In genomic region chr17:8244124-8244523, GRCm38 (mm10) we compare ENCODE assay signal across 27 mouse cellular contexts. TPM values are rescaled to one million over a fixed set of nuclear protein-coding genes. Genes with fewer than 3 reads are reported as not detected.
A peak's percentile ranks its signal among the peaks of the same experiment; 100 is the strongest.
DNase-seq lines count a peak whose midpoint lies in the region; ATAC-seq lines count a peak whose summit lies in the region.
"Had no signal": no experiment of that assay in that cellular context is flagged by ENCODE, and none has a peak within 500 bp of the region (broad histone marks: within the 10 kb centered on the region; RNA-seq: fewer than 3 reads in every experiment).

No protein-coding gene starts in this region.

- H3K9me3 ChIP-seq in lung, embryonic 16.5 days (ENCODE audit: control insufficient read depth, low read length) = no peaks in the 10 kb centered on the region
- H3K9me3 ChIP-seq in stomach, embryonic 16.5 days (replicated peaks; ENCODE audit: control insufficient read depth, low read length) = no peaks in the 10 kb centered on the region
- H3K9me3 ChIP-seq in neural tube, embryonic 15.5 days (replicated peaks) = no peaks in the 10 kb centered on the region
- H3K9me3 ChIP-seq: embryonic facial prominence, embryonic 10.5 days; forebrain, embryonic 10.5 days; heart, embryonic 10.5 days; hindbrain, embryonic 12.5 days had no signal

- H3K4me3 ChIP-seq in lung, embryonic 16.5 days (ENCODE audit: low read length) = no peak overlapping the region
- no peak overlapping the region for H3K4me3 ChIP-seq in stomach, embryonic 16.5 days (replicated peaks; ENCODE audit: low read length)
- no peak overlapping the region for H3K4me3 ChIP-seq in neural tube, embryonic 15.5 days (replicated peaks)
- H3K4me3 ChIP-seq: embryonic facial prominence, embryonic 10.5 days; forebrain, embryonic 10.5 days; heart, embryonic 10.5 days; hindbrain, embryonic 12.5 days had no signal

- H3K27ac ChIP-seq in lung, embryonic 16.5 days (ENCODE audit: low read length) = no peak overlapping the region
- H3K27ac ChIP-seq in stomach, embryonic 16.5 days (ENCODE audit: low read length) = 0 out of 2 replicates have a peak overlapping the region, but pooled peaks have one; percentile 21
- no peak overlapping the region for H3K27ac ChIP-seq in neural tube, embryonic 15.5 days (replicated peaks)
- H3K27ac ChIP-seq: embryonic facial prominence, embryonic 10.5 days; forebrain, embryonic 10.5 days; heart, embryonic 10.5 days; hindbrain, embryonic 12.5 days had no signal

- no peak overlapping the region for H3K4me2 ChIP-seq in lung, embryonic 16.5 days (ENCODE audit: low read depth, low read length)
- H3K4me2 ChIP-seq in stomach, embryonic 16.5 days (ENCODE audit: low read depth, low read length) = no peak overlapping the region
- no peak overlapping the region for H3K4me2 ChIP-seq in neural tube, embryonic 15.5 days
- H3K4me2 ChIP-seq: hindbrain, embryonic 12.5 days had no signal

- H3K9ac ChIP-seq in lung, embryonic 16.5 days (ENCODE audit: low read length) = no peak overlapping the region
- no peak overlapping the region for H3K9ac ChIP-seq in stomach, embryonic 16.5 days (ENCODE audit: low read length)
- no peak overlapping the region for H3K9ac ChIP-seq in neural tube, embryonic 15.5 days (replicated peaks)
- H3K9ac ChIP-seq: hindbrain, embryonic 12.5 days had no signal

- peak; percentile 59; the same call in 1 of the 2 replicates for ATAC-seq in lung, embryonic 16.5 days (ENCODE audit: low read depth)
- no peak for ATAC-seq in stomach, embryonic 16.5 days (ENCODE audit: insufficient read depth, low FRiP score)
- ATAC-seq in neural tube, embryonic 15.5 days (ENCODE audit: low FRiP score) = no peak
- ATAC-seq: CD4-positive, CD25-positive, alpha-beta regulatory T cell, adult 4 months; forebrain, embryonic 14.5 days; hindbrain, embryonic 16.5 days had no signal

- peaks cover 4% of the 10 kb centered on the region; the same call in 1 of the 2 replicates for H3K4me1 ChIP-seq in lung, embryonic 16.5 days (replicated peaks; ENCODE audit: control insufficient read depth, insufficient read depth, low read length)
- peaks cover 11% of the 10 kb centered on the region; the same call in 1 of the 2 replicates for H3K4me1 ChIP-seq in stomach, embryonic 16.5 days (ENCODE audit: control insufficient read depth, insufficient read depth, low read length)
- no peaks in the 10 kb centered on the region for H3K4me1 ChIP-seq in neural tube, embryonic 15.5 days
- H3K4me1 ChIP-seq: embryonic facial prominence, embryonic 10.5 days; forebrain, embryonic 10.5 days; heart, embryonic 10.5 days; hindbrain, embryonic 12.5 days had no signal

- no peak for DNase-seq in lung, postnatal 4 days
- DNase-seq in ES-CJ7 (ENCODE audit: low read depth, low spot score) = peak; percentile 12
- DNase-seq in lung, postnatal 10 days = peak; percentile 31
- no peak for DNase-seq in layer of hippocampus, adult 18-20 months (ENCODE audit: low spot score in 2 of 2)
- DNase-seq: adrenal gland, adult 2 months; adrenal gland, postnatal 36 days; B cell, adult 2 months; cerebellum, adult 2 months; cerebellum, postnatal 10 days; heart, adult 18-20 months; heart, postnatal 10 days; heart, postnatal 4 days had no signal

- H3K27me3 ChIP-seq in lung, embryonic 16.5 days (ENCODE audit: control insufficient read depth, insufficient read depth, low read depth, low read length) = no peaks in the 10 kb centered on the region
- H3K27me3 ChIP-seq in stomach, embryonic 16.5 days (ENCODE audit: control insufficient read depth, insufficient read depth, low read length) = no peaks in the 10 kb centered on the region
- no peaks in the 10 kb centered on the region for H3K27me3 ChIP-seq in neural tube, embryonic 15.5 days (replicated peaks)
- H3K27me3 ChIP-seq: hindbrain, embryonic 12.5 days had no signal

- no peaks in the 10 kb centered on the region for H3K36me3 ChIP-seq in lung, embryonic 16.5 days (ENCODE audit: control insufficient read depth, insufficient read depth, low read length)
- no peaks in the 10 kb centered on the region for H3K36me3 ChIP-seq in stomach, embryonic 16.5 days (ENCODE audit: control insufficient read depth, insufficient read depth, low read length)
- H3K36me3 ChIP-seq in neural tube, embryonic 15.5 days = no peaks in the 10 kb centered on the region
- H3K36me3 ChIP-seq: embryonic facial prominence, embryonic 10.5 days; forebrain, embryonic 10.5 days; heart, embryonic 10.5 days; hindbrain, embryonic 12.5 days had no signal

- 40% methylated on average over 2 of the region's 2 CpGs for WGBS in lung, embryonic 16.5 days
- 56% methylated on average over 2 of the region's 2 CpGs for WGBS in stomach, embryonic 16.5 days
- 81% methylated on average over 2 of the region's 2 CpGs for WGBS in neural tube, embryonic 15.5 days

RNA-seq across cellular contexts. Expression of gene Ccr6, which starts 8.3 kb away (rescaled TPM):
- 0.23 and 0.26 TPM in 2 replicates for polyA plus RNA-seq in lung, embryonic 16.5 days (2015; fragmentation: Nextera tagmentation; extraction: Ambion mirVana)
- polyA plus RNA-seq in stomach, embryonic 16.5 days (2015; fragmentation: Nextera tagmentation; extraction: Ambion mirVana) = 0.26 and 0.61 TPM in 2 replicates
- 0.37 TPM in 1 of 2 replicates, not detected in the other for polyA plus RNA-seq in neural tube, embryonic 15.5 days (2015; fragmentation: Nextera tagmentation; extraction: Ambion mirVana)
- total RNA-seq in layer of hippocampus, adult 18-20 months (2021) = under 1 TPM in 1 of 2 experiments, not detected in 1; 0.47 TPM
- total RNA-seq: adrenal gland, adult 2 months; adrenal gland, postnatal 36 days; gastrocnemius, adult 8-10 months; gastrocnemius, postnatal 4 days; heart, postnatal 10 days; heart, postnatal 4 days; MEL had no signal
- polyA plus RNA-seq: cerebellum, adult 2 months; embryonic facial prominence, embryonic 10.5 days; embryonic facial prominence, embryonic 14.5 days; forebrain, embryonic 10.5 days; forebrain, embryonic 14.5 days; heart, embryonic 10.5 days; heart, embryonic 14.5 days; hindbrain, embryonic 12.5 days; hindbrain, embryonic 16.5 days had no signal

RNA-seq across cellular contexts. Expression of gene Mpc1, which starts 38.6 kb away (rescaled TPM):
- 196 and 202 TPM in 2 replicates for polyA plus RNA-seq in lung, embryonic 16.5 days (2015; fragmentation: Nextera tagmentation; extraction: Ambion mirVana)
- polyA plus RNA-seq in stomach, embryonic 16.5 days (2015; fragmentation: Nextera tagmentation; extraction: Ambion mirVana) = 195 and 206 TPM in 2 replicates
- 382 and 460 TPM in 2 replicates for polyA plus RNA-seq in neural tube, embryonic 15.5 days (2015; fragmentation: Nextera tagmentation; extraction: Ambion mirVana)
- total RNA-seq in layer of hippocampus, adult 18-20 months (2021) = 100 to 1,000 TPM; 134 to 141 TPM

Comparison
In these comparisons a context has a peak if more than half of its experiments do, and no peak if none do; other contexts are left out.
1. DNase-seq: peak in ES-CJ7 (single experiment) and lung, postnatal 10 days (single experiment); none in lung, postnatal 4 days (0 of 2) and layer of hippocampus, adult 18-20 months (0 of 2).